Mouse (Mus musculus) kidney, embryonic 16.5 days (tissue): ENCODE data around the gene Rbms3. TPM values are rescaled to one million over a fixed set of nuclear protein-coding genes. Genes with fewer than 3 reads are reported as not detected.

Experiments
- ATAC-seq: fragments of 200-750 bp; cut with Nextera tagmentation; 2 replicates; pipeline ENCODE4 v1.8.0; 2017; ENCODE audit warnings: moderate TSS enrichment; ENCODE audit not compliant: low FRiP score, low TSS enrichment
- H3K27ac ChIP-seq: fragments of 300-500 bp; sonication (generic); 2 replicates; pipeline ENCODE4 v1.5.1; 2014; ENCODE audit warnings: low read length
- H3K27me3 ChIP-seq: fragments of 300-500 bp; sonication (generic); 2 replicates; pipeline ENCODE4 v1.6.1; 2014; ENCODE audit warnings: low read length, control low read depth, mixed read lengths; ENCODE audit not compliant: insufficient read depth
- H3K36me3 ChIP-seq: fragments of 300-500 bp; sonication (generic); 2 replicates; pipeline ENCODE4 v1.6.1; 2014; ENCODE audit warnings: low read length, control low read depth, mixed read lengths; ENCODE audit not compliant: insufficient read depth
- H3K4me1 ChIP-seq: fragments of 300-500 bp; sonication (generic); 2 replicates; pipeline ENCODE4 v1.6.1; 2014; ENCODE audit warnings: low read length, control low read depth, mixed read lengths; ENCODE audit not compliant: insufficient read depth
- H3K4me2 ChIP-seq: fragments of 300-500 bp; sonication (generic); replicated peaks from 2 replicates; pipeline ENCODE4 v1.6.1; 2014; ENCODE audit warnings: low read depth, low read length
- H3K4me3 ChIP-seq: fragments of 300-500 bp; sonication (generic); 2 replicates; pipeline ENCODE4 v1.5.1; 2014; ENCODE audit warnings: mild to moderate bottlenecking, low read length
- H3K9ac ChIP-seq: fragments of 300-500 bp; sonication (generic); replicated peaks from 2 replicates; pipeline ENCODE4 v1.6.1; 2014; ENCODE audit warnings: low read length
- H3K9me3 ChIP-seq: fragments of 300-500 bp; sonication (generic); 2 replicates; pipeline ENCODE4 v1.6.1; 2016; ENCODE audit warnings: low read length, control low read depth
- WGBS: fragments of 180-500 bp; shearing (Covaris S2); extraction: QIAGEN DNeasy Blood & Tissue Kit; methylation state at CpG from one replicate; pipeline ENCODE4 v1.1.7; 2014; 5-methylcytosine and 5-hydroxymethylcytosine counted together
- polyA plus RNA-seq: library from polyadenylated mRNA; unstranded; fragments of >200 nt; fragmentation: Nextera tagmentation; extraction: Ambion mirVana; gene quantifications from 2 replicates; pipeline ENCODE4 v1.2.1, GENCODE M21; 2015

Gene Rbms3
- polyA plus RNA-seq, 1 experiment from 2014 or later: 81.9 TPM

GRCm38 (mm10) chr9:116973594-116973993 is 656.1 kb downstream of the Rbms3 start:
- peak; percentile 40 for ATAC-seq

GRCm38 (mm10) chr9:116967317-116967716 is 662.4 kb downstream of the Rbms3 start:
- Histone ChIP-seq H3K9me3 (no peaks in the 10 kb centered on the region), H3K27ac (no peak overlapping the region), H3K27me3 (no peaks in the 10 kb centered on the region), H3K4me3 (no peak overlapping the region), H3K36me3 (no peaks in the 10 kb centered on the region), H3K4me1 (peaks cover 6% of the 10 kb centered on the region; the same call in 1 of the 2 replicates), H3K9ac (no peak overlapping the region), H3K4me2 (no peak overlapping the region)
- ATAC-seq: no peak
- WGBS: 94% methylated on average over 3 of the region's 3 CpGs

More at GRCm38 (mm10) chr9:116973594-116973993, 656.1 kb downstream of the Rbms3 start:
- Histone ChIP-seq H3K4me2 (no peak overlapping the region), H3K36me3 (peaks cover 7% of the 10 kb centered on the region; the same call in 1 of the 2 replicates), H3K9me3 (0 out of 2 replicates have a peak, but pooled peaks cover 2% of the 10 kb centered on the region), H3K27ac (peak overlapping the region; percentile 65), H3K27me3 (no peaks in the 10 kb centered on the region), H3K9ac (no peak overlapping the region), H3K4me1 (peaks cover 8% of the 10 kb centered on the region; the same call in 1 of the 2 replicates), H3K4me3 (no peak overlapping the region)
- WGBS: 31% methylated on average over 2 of the region's 2 CpGs

GRCm38 (mm10) chr9:116965691-116966090 is 664.0 kb downstream of the Rbms3 start:
- Histone ChIP-seq H3K4me1 (peaks cover 6% of the 10 kb centered on the region; the same call in 1 of the 2 replicates), H3K9ac (no peak overlapping the region), H3K27ac (no peak overlapping the region), H3K4me2 (no peak overlapping the region), H3K36me3 (peaks cover 3% of the 10 kb centered on the region; the same call in 1 of the 2 replicates), H3K27me3 (no peaks in the 10 kb centered on the region), H3K9me3 (peaks cover 4% of the 10 kb centered on the region), H3K4me3 (no peak overlapping the region)
- 0 out of 2 replicates have a peak, but pooled peaks have one; percentile 35 for ATAC-seq
- 53% methylated on average over 6 of the region's 6 CpGs for WGBS

- WGBS: 74% methylated on average over 2 of the region's 2 CpGs
- no peak for ATAC-seq
- no peak overlapping the region for H3K4me2 ChIP-seq
Observed at GRCm38 (mm10) chr9:116956156-116956555, 673.6 kb downstream of the Rbms3 start.

GRCm38 (mm10) chr9:116948211-116948610 is 681.5 kb downstream of the Rbms3 start:
- no peaks in the 10 kb centered on the region for H3K9me3 ChIP-seq
- H3K4me3 ChIP-seq: no peak overlapping the region
- no peaks in the 10 kb centered on the region for H3K27me3 ChIP-seq
- H3K36me3 ChIP-seq: no peaks in the 10 kb centered on the region
- peaks cover 36% of the 10 kb centered on the region for H3K4me1 ChIP-seq
- no peak for ATAC-seq
- H3K9ac ChIP-seq: no peak overlapping the region
- WGBS: 37% methylated on average over 3 of the region's 3 CpGs
- H3K27ac ChIP-seq: no peak overlapping the region
- H3K4me2 ChIP-seq: no peak overlapping the region

More at GRCm38 (mm10) chr9:116956156-116956555, 673.6 kb downstream of the Rbms3 start:
- peaks cover 6% of the 10 kb centered on the region for H3K9me3 ChIP-seq
- no peak overlapping the region for H3K4me3 ChIP-seq
- no peaks in the 10 kb centered on the region for H3K27me3 ChIP-seq
- no peaks in the 10 kb centered on the region; the same call in 1 of the 2 replicates for H3K4me1 ChIP-seq
- no peak overlapping the region for H3K27ac ChIP-seq
- H3K9ac ChIP-seq: no peak overlapping the region
- peaks cover 4% of the 10 kb centered on the region; the same call in 1 of the 2 replicates for H3K36me3 ChIP-seq

GRCm38 (mm10) chr9:116947369-116947768 is 682.3 kb downstream of the Rbms3 start:
- Histone ChIP-seq H3K36me3 (no peaks in the 10 kb centered on the region), H3K27me3 (no peaks in the 10 kb centered on the region), H3K4me2 (no peak overlapping the region), H3K27ac (no peak overlapping the region), H3K9me3 (no peaks in the 10 kb centered on the region), H3K9ac (no peak overlapping the region), H3K4me3 (no peak overlapping the region), H3K4me1 (peaks cover 36% of the 10 kb centered on the region)
- 48% methylated on average over 4 of the region's 4 CpGs for WGBS
- peak; percentile 64 for ATAC-seq

GRCm38 (mm10) chr9:116946787-116947186 is 682.9 kb downstream of the Rbms3 start:
- WGBS: 92% methylated on average over 3 of the region's 3 CpGs
- ATAC-seq: peak; percentile 21; the same call in 1 of the 2 replicates

GRCm38 (mm10) chr9:116945689-116946088 is 684.0 kb downstream of the Rbms3 start:
- Histone ChIP-seq H3K9ac (no peak overlapping the region), H3K27me3 (no peaks in the 10 kb centered on the region), H3K36me3 (no peaks in the 10 kb centered on the region), H3K4me1 (peaks cover 36% of the 10 kb centered on the region), H3K4me3 (no peak overlapping the region), H3K9me3 (peaks cover 4% of the 10 kb centered on the region; the same call in 1 of the 2 replicates), H3K4me2 (no peak overlapping the region), H3K27ac (no peak overlapping the region)
- ATAC-seq: no peak
- 78% methylated on average over 9 of the region's 9 CpGs for WGBS

More at GRCm38 (mm10) chr9:116946787-116947186, 682.9 kb downstream of the Rbms3 start:
- no peak overlapping the region for H3K4me2 ChIP-seq
- H3K4me3 ChIP-seq: no peak overlapping the region
- peaks cover 36% of the 10 kb centered on the region for H3K4me1 ChIP-seq
- no peaks in the 10 kb centered on the region for H3K27me3 ChIP-seq
- 0 out of 2 replicates have a peak overlapping the region, but pooled peaks have one; percentile 5 for H3K27ac ChIP-seq
- H3K36me3 ChIP-seq: no peaks in the 10 kb centered on the region
- no peak overlapping the region for H3K9ac ChIP-seq
- peaks cover 2% of the 10 kb centered on the region; the same call in 1 of the 2 replicates for H3K9me3 ChIP-seq

GRCm38 (mm10) chr9:116943902-116944301 is 685.8 kb downstream of the Rbms3 start:
- H3K9ac ChIP-seq: no peak overlapping the region
- no peaks in the 10 kb centered on the region for H3K36me3 ChIP-seq
- no peak for ATAC-seq
- no peaks in the 10 kb centered on the region for H3K27me3 ChIP-seq
- H3K4me1 ChIP-seq: peaks cover 36% of the 10 kb centered on the region
- WGBS: 65% methylated on average over 15 of the region's 15 CpGs
- no peak overlapping the region for H3K27ac ChIP-seq
- peaks cover 4% of the 10 kb centered on the region; the same call in 1 of the 2 replicates for H3K9me3 ChIP-seq
- H3K4me3 ChIP-seq: no peak overlapping the region
- no peak overlapping the region for H3K4me2 ChIP-seq

GRCm38 (mm10) chr9:116941116-116941515 is 688.6 kb downstream of the Rbms3 start:
- Histone ChIP-seq H3K36me3 (no peaks in the 10 kb centered on the region), H3K27ac (no peak overlapping the region), H3K9ac (no peak overlapping the region), H3K9me3 (peaks cover 4% of the 10 kb centered on the region; the same call in 1 of the 2 replicates), H3K4me2 (no peak overlapping the region), H3K4me3 (no peak overlapping the region), H3K27me3 (no peaks in the 10 kb centered on the region), H3K4me1 (peaks cover 17% of the 10 kb centered on the region)
- ATAC-seq: 0 out of 2 replicates have a peak, but pooled peaks have one; percentile 33
- WGBS: 69% methylated on average over 4 of the region's 4 CpGs
